Mouse (Mus musculus): Measurements from ENCODE around the gene Lamc2. TPM values are rescaled to one million over a fixed set of nuclear protein-coding genes. Genes with fewer than 3 reads are reported as not detected.

The Lamc2 gene
- total and polyA plus RNA-seq, 2 experiments from 2014 or later = 6.0 to 10.2 TPM

DNA sequence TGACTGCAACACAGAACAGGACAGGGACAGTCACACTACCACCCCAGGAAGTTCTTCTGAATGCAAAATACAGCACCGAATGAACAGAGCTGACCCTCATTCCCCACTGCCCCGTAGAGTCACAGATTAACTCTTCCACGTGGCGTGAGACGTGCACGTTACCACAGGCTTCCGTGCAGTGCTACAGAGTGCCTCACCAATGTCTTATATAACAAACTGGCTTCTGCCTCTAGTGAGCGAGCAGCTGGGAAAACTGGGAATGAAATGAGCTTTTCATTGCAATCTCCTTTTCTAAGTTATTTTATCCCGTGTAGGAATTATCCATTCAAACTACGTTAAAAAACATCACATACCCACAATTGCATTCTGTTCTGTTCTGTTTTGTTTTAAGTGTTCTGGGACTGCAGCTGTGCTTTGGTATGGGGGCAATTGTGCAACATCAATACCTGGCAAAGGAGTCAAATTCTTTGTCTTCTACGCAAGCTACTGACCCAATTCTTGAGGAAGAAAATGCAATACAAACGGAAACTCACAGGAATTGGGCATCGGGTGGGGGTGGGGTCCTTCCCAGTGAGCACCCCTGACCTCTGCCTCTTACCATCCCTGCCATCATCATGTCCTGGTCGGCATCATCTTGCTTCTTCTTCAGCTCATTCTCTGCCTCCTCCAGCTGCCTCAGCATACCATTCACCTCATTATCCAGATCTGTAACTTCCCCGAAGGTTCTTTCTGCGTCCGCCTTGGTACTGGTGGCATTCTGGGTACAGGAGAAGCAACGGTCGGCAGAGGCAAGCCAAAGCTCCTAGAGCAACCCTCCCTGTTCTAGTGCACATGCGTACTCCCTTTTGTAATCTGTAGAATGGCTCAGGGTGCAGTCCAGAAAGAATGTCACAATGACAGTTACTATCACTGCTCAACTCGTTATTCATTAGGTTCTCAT lies 39.8 kb upstream of the Lamc2 start:
- Histone ChIP-seq H3K4me2 (ENCODE audit: low read depth, low read length) (no peak overlapping the region), H3K9ac (replicated peaks; ENCODE audit: low read depth, low read length) (no peak overlapping the region), H3K9me3 (replicated peaks; ENCODE audit: control insufficient read depth, low read length) (no peaks in the 10 kb centered on the region), H3K4me3 (ENCODE audit: low read depth, low read length) (no peak overlapping the region), H3K4me1 (ENCODE audit: control insufficient read depth, insufficient read depth) (no peaks in the 10 kb centered on the region), H3K27ac (ENCODE audit: low read depth) (0 out of 2 replicates have a peak overlapping the region, but pooled peaks have one; percentile 18), H3K36me3 (replicated peaks; ENCODE audit: control insufficient read depth, insufficient read depth, low read length) (peaks cover 88% of the 10 kb centered on the region), H3K27me3 (ENCODE audit: control insufficient read depth, insufficient read depth, low read length) (no peaks in the 10 kb centered on the region)
- no peak for DNase-seq (ENCODE audit: low spot score)
- no peak for TF ChIP-seq CTCF (IDR thresholded peaks at IDR 0.05; ENCODE audit: low read depth)
- TF ChIP-seq EP300 (IDR thresholded peaks at IDR 0.05; ENCODE audit: low read depth) = no peak
- WGBS = 80% methylated on average over 21 of the region's 21 CpGs
- no peak for ATAC-seq (ENCODE audit: insufficient read depth, low read depth)

DNA sequence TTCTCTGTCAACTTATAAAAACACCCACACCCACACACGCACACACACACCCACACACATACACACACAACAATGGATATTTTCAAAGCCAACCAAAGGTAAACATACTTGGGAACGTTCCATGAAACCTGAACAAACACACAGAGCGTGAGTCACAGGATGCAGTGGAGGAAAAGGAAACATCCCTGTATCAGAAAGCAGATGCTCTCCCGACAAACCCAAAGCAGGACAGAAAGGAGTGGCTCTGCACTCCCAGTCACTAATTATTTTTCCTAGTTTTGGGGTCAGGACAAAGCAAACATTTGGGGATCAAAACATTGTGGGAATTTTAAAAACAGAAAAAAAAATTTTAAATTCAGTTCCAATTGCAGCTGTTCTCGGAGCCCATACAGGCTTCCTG lies 38.1 kb upstream of the Lamc2 start:
- no peak overlapping the region for H3K4me3 ChIP-seq (ENCODE audit: low read depth, low read length)
- no peak overlapping the region for H3K4me2 ChIP-seq (ENCODE audit: low read depth, low read length)
- WGBS = 68% methylated on average over 5 of the region's 5 CpGs
- ATAC-seq (ENCODE audit: insufficient read depth, low read depth) (peak; percentile 58), DNase-seq (ENCODE audit: low spot score) (peak; percentile 70)
- TF ChIP-seq EP300 (IDR thresholded peaks at IDR 0.05; ENCODE audit: low read depth) = peak; percentile 62; the same call in 1 of the 2 replicates
- no peak for TF ChIP-seq CTCF (IDR thresholded peaks at IDR 0.05; ENCODE audit: low read depth)
- H3K4me1 ChIP-seq (ENCODE audit: control insufficient read depth, insufficient read depth) = no peaks in the 10 kb centered on the region
- H3K9ac ChIP-seq (replicated peaks; ENCODE audit: low read depth, low read length) = no peak overlapping the region
- peak overlapping the region; percentile 74 for H3K27ac ChIP-seq (ENCODE audit: low read depth)
- no peaks in the 10 kb centered on the region for H3K9me3 ChIP-seq (replicated peaks; ENCODE audit: control insufficient read depth, low read length)
- H3K36me3 ChIP-seq (replicated peaks; ENCODE audit: control insufficient read depth, insufficient read depth, low read length) = peaks cover 89% of the 10 kb centered on the region
- H3K27me3 ChIP-seq (ENCODE audit: control insufficient read depth, insufficient read depth, low read length) = no peaks in the 10 kb centered on the region

DNA sequence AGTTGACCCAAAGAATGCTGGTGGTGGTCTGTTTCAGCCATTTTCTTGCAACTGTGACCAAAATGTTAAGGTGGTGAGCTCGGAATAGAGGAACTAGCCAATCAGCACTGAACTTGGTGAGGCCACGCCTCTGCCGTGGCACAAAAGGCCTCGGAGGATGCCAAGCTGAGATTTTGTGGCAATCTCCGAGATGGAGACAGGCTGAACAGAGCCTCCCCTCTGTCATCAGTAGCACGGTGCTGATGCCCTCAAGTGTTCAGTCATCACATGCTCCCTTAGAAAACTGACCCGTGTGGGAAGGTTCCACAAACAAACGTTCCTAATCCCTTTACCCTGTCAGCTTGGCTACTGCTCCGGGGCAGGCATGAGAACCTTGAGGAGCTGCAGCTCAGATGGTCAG lies 33.1 kb upstream of the Lamc2 start:
- Histone ChIP-seq H3K9ac (replicated peaks; ENCODE audit: low read depth, low read length) (no peak overlapping the region), H3K27ac (ENCODE audit: low read depth) (no peak overlapping the region), H3K4me1 (ENCODE audit: control insufficient read depth, insufficient read depth) (no peaks in the 10 kb centered on the region), H3K27me3 (ENCODE audit: control insufficient read depth, insufficient read depth, low read length) (no peaks in the 10 kb centered on the region), H3K9me3 (replicated peaks; ENCODE audit: control insufficient read depth, low read length) (no peaks in the 10 kb centered on the region), H3K36me3 (replicated peaks; ENCODE audit: control insufficient read depth, insufficient read depth, low read length) (peaks cover 55% of the 10 kb centered on the region), H3K4me2 (ENCODE audit: low read depth, low read length) (no peak overlapping the region), H3K4me3 (ENCODE audit: low read depth, low read length) (no peak overlapping the region)
- peak; percentile 64 for ATAC-seq (ENCODE audit: insufficient read depth, low read depth)
- TF ChIP-seq EP300 (IDR thresholded peaks at IDR 0.05; ENCODE audit: low read depth) (no peak), CTCF (IDR thresholded peaks at IDR 0.05; ENCODE audit: low read depth) (peak; percentile 16; the same call in 1 of the 2 replicates)
- DNase-seq (ENCODE audit: low spot score) = no peak
- WGBS = 43% methylated on average over 9 of the region's 9 CpGs

DNA sequence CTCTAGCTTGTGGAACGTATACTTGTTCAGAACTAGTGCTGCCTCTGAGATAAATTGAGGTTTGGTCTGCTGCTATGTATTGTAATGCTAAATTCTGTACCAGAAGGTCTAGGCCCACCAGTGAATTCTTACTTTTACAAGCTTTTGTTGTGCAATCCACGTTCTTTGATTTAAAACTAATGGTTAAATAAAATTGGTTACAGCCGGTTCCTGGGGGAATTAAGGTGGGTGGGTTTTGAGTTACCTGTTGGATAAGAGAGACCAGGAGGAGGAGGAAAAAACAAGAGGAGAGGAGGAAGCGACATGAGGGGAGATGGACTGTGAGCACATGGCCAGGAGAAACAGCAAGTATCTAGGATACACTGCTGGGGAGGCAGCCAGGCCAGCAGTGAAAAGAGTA lies 30.3 kb upstream of the Lamc2 start:
- TF ChIP-seq EP300 (IDR thresholded peaks at IDR 0.05; ENCODE audit: low read depth) = no peak
- no peak for TF ChIP-seq CTCF (IDR thresholded peaks at IDR 0.05; ENCODE audit: low read depth)
- no peaks in the 10 kb centered on the region for H3K4me1 ChIP-seq (ENCODE audit: control insufficient read depth, insufficient read depth)
- no peak overlapping the region for H3K4me3 ChIP-seq (ENCODE audit: low read depth, low read length)
- no peak overlapping the region for H3K27ac ChIP-seq (ENCODE audit: low read depth)
- H3K9ac ChIP-seq (replicated peaks; ENCODE audit: low read depth, low read length) = no peak overlapping the region
- no peaks in the 10 kb centered on the region for H3K27me3 ChIP-seq (ENCODE audit: control insufficient read depth, insufficient read depth, low read length)
- 77% methylated on average over 4 of the region's 4 CpGs for WGBS
- DNase-seq (ENCODE audit: low spot score) (no peak), ATAC-seq (ENCODE audit: insufficient read depth, low read depth) (no peak)
- H3K4me2 ChIP-seq (ENCODE audit: low read depth, low read length) = no peak overlapping the region
- no peaks in the 10 kb centered on the region for H3K9me3 ChIP-seq (replicated peaks; ENCODE audit: control insufficient read depth, low read length)
- peaks cover 33% of the 10 kb centered on the region for H3K36me3 ChIP-seq (replicated peaks; ENCODE audit: control insufficient read depth, insufficient read depth, low read length)

DNA sequence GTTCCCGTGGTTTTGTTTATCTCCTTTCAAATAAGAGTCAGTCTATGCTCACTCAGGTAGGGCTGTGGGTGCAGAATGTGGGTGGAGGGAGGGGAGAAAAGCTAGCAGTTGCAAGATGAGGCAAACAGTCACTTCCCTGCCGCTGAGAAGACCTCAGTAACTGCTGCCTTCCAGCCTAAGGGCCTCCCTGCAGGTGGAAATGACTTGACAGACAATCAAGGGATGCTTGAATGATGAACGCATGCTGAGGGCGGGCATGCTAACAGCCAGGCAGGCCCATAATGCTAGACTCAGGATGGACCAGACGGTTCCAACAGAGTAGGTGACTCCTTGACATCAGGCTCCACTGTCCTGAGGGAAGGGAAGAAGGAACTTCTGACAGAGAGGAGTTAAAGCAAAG lies 29.4 kb upstream of the Lamc2 start:
- 82% methylated on average over 5 of the region's 5 CpGs for WGBS
- Histone ChIP-seq H3K4me2 (ENCODE audit: low read depth, low read length) (no peak overlapping the region), H3K9me3 (replicated peaks; ENCODE audit: control insufficient read depth, low read length) (no peaks in the 10 kb centered on the region), H3K27me3 (ENCODE audit: control insufficient read depth, insufficient read depth, low read length) (no peaks in the 10 kb centered on the region), H3K36me3 (replicated peaks; ENCODE audit: control insufficient read depth, insufficient read depth, low read length) (peaks cover 25% of the 10 kb centered on the region), H3K27ac (ENCODE audit: low read depth) (no peak overlapping the region), H3K4me3 (ENCODE audit: low read depth, low read length) (no peak overlapping the region), H3K4me1 (ENCODE audit: control insufficient read depth, insufficient read depth) (no peaks in the 10 kb centered on the region), H3K9ac (replicated peaks; ENCODE audit: low read depth, low read length) (no peak overlapping the region)
- ATAC-seq (ENCODE audit: insufficient read depth, low read depth) (no peak), DNase-seq (ENCODE audit: low spot score) (no peak)
- TF ChIP-seq EP300 (IDR thresholded peaks at IDR 0.05; ENCODE audit: low read depth) (no peak), CTCF (IDR thresholded peaks at IDR 0.05; ENCODE audit: low read depth) (no peak)
